Mouse (Mus musculus) layer of hippocampus, adult 11-12 months (tissue): ENCODE results near the gene Sfswap.
A peak's percentile ranks its signal among the peaks of the same experiment; 100 is the strongest.
"Not testable (repeated sequence)": the region's sequence is repeated elsewhere in the genome, so short reads cannot be mapped to it uniquely, and the experiment has no call there.

Experiments used
- DNase-seq: peaks from one replicate; pipeline ENCODE4 v3.0.0; 2022; ENCODE audit warnings: low spot score

Sfswap gene

DNA sequence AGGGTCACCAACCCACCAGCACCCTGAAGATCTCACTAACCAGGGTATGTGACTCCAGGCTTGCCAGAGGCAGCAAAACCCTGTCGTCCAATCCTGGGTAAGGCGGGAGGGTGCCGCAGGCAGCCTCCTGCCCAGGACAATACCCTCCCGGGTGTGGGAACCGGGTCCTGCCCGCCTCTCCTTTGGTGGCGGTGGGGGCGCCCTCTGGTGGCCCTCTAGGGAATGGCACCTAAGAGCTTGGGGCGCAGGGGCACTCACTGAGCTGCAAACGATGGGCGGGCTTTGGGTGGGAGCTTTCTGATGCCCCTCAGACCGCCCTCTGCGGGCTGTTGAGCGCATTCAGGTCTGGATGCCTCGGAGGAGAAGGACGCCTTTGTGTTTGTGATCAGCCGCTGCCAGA, 85.0 kb downstream of the Sfswap start:
- peak; percentile 83 for DNase-seq

DNA sequence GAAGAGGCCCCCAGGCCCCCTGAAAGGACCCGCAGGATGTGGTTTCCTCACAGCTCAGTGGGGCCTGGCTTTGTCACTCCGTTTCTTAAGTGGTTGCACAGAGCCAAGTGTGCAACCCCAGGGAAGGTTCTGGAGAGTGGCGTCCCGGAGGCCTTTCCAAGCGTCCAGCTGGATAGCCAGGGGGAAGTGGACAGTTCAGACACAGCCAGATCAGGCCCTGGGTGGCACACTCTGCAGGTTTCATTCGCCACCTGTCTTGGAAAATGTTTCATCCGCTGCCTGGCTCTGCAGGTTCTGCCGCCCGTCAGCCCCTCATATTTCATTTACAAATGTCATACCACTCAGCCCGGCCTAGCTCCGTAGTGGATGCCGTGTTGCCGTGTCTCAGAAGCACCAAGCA, 85.5 kb downstream of the Sfswap start:
- DNase-seq = no peak

DNA sequence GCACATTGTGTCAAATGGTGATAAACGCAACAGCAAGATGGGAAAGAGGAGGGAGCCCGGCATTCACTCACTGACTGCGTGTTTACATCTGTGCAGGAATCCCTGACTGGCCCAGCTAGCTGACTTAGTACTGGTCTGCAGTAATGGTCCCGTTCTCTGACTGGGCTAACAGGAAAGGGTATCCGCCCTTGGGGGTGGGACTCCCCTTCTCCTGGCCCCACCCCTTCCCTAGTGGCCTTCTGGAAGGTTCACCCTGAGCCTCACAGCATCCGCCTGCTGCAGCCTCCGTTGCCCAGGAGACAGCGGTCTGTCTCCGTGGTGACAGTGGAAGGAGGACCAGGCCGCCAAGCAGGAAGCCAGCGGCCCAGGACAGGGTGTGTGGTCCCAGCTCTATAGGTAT, 89.9 kb downstream of the Sfswap start:
- peak; percentile 39 for DNase-seq

DNA sequence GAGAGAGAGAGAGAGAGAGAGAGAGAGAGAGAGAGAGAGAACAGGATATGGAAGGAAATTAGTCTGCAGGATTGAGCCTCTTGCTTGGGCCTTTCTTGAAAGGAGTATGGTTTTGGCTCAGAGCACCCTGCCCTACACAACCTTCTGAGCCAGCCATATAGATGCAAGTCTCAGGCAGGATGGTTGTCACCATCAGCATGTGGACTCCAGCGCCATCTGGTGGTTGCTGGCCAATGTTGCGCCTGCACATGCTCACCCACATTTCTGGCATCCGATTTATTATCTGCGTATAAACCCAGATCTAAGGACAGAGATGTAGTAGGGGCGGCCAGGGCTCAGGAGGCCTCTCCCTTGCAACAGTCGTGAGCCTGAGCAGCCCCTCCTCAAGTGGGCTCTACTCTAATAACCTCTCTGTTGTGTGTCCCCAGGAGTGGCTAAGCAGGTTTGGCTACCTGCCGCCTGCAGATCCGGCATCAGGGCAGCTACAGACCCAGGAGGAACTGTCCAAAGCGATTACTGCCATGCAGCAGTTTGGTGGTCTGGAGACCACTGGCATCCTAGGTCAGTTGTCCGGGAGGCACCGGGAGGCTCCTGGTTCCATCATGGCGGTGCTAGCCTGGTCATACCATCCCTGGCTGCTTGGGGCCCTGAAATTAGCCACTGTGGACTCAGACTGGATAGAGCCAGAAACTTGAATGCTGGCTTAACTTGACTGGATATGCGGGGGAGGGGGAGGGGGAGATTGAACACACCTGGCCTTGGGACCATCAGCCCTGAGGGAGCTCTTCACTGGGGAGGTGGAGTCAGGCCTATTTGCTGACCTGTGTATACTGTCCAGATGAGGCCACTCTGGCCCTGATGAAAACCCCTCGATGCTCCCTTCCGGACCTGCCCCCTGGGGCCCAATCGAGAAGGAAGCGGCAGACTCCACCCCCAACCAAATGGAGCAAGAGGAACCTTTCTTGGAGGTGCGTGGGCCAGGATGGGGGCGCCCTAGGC, 93.4 kb downstream of the Sfswap start:
- DNase-seq = peak; percentile 86

DNA sequence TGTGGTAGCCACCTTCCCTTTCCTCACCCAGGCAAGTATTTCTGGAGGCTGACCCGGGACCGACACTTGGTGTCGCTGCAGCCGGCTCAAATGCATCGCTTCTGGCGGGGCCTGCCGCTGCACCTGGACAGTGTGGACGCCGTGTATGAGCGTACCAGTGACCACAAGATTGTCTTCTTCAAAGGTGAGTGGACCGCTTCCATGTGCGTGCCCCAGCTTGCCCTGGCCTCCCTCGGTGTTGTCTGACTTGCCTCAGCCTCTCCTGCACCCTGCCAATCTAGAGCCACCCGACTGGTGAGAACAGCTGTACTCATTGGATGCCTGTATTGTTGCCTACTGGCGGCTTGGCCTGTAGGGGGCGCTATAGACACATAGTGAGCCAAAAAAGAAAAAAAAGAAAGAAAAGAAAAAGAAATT, 101.1 kb downstream of the Sfswap start:
- DNase-seq = no peak

DNA sequence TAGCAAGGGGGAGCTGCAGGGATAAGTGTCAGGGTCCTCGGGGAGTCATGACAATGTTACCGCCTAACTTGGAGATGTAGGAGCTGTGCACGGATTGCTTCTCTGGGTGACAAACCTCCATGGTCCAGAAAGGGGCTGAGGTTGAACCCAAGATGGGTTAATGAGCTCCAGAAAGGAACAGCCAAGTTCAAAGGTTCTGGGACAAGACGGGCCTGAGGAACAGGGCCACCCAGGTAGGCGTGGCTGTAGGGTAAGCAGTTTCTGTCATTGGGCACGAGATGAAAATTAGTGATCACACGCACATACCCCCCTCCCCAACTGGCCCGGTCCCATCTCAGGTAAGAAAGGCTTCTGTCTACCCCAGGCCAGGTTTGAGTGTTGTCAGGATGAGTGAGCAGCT, 106.5 kb downstream of the Sfswap start:
- DNase-seq = no peak

DNA sequence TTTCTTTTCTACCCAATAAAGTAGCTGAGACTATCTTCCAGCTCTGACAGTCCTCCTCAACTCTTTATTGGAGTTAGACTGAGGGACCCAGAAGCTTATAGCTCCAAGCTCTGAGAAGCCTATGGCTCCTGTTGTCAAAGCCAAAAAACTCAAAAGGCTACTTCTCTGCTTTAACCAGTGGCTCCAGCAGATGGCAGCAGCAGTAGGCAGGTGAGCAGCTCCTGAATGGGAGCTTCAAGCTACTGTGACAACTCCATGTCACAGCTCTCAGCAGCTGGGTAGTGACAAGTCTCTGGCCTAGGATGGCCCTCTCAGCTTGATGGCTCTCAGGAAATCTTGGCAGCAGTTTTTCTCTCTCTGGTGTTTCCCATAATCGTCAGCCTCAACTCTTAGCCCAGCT, 110.0 kb downstream of the Sfswap start:
- DNase-seq = peak; percentile 83

DNA sequence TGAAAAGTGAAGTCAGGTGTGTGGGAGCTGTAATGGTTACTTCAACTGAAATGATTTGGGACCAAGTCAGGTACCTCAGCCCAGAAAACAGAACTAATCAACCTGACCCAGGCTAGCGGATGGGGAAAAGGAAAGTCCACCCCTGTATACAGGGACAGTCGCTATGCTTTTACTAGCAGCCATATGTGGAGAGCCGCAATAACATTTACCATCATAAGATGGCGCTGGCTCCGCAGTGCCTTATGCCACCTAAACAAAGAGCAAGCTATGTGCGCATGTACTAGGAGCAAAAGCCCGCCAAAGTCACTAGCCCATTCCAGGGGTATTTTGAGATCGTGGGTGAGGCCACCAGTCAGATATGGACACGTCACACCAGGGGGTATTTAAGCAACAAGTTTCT, 119.6 kb downstream of the Sfswap start:
- not testable (repeated sequence) for DNase-seq
